Mouse (Mus musculus) gonadal fat pad, adult 2 months (tissue): ENCODE results near the gene Cxcl5. TPM values are rescaled to one million over a fixed set of nuclear protein-coding genes. Genes with fewer than 3 reads are reported as not detected.
"Not testable (repeated sequence)": the region's sequence is repeated elsewhere in the genome, so short reads cannot be mapped to it uniquely, and the experiment has no call there.

Experiments
- DNase-seq: peaks from one replicate; pipeline ENCODE4 v3.0.0-alpha.2; 2012; ENCODE audit warnings: low read depth
- polyA plus RNA-seq: library from polyadenylated mRNA; depleted of rRNA; stranded (reverse); fragments of >200 nt; gene quantifications from 2 replicates; pipeline ENCODE4 v1.2.3, GENCODE M21; 2012; rRNA removed

Cxcl5 gene
- polyA plus RNA-seq, 1 experiment = 0.24 TPM

DNA sequence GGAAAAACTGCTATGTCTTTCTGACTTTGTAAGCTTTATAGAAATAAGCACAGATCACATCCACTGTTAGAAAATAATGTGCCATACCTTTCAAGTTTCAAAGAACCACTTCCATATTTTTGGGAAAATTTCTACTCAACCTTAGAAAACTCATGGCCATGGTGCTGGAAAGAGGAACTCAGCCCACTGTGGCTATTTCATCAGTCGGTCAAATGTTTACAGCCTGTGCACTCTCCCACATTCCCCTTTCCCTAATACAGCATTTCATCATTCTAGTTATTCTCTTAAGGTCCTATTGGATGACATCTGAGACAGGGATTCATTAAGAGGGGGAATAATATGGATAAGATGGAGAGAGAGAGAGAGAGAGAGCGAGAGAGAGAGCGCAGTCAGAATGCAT lies 24.5 kb downstream of the Cxcl5 start:
- DNase-seq = no peak

DNA sequence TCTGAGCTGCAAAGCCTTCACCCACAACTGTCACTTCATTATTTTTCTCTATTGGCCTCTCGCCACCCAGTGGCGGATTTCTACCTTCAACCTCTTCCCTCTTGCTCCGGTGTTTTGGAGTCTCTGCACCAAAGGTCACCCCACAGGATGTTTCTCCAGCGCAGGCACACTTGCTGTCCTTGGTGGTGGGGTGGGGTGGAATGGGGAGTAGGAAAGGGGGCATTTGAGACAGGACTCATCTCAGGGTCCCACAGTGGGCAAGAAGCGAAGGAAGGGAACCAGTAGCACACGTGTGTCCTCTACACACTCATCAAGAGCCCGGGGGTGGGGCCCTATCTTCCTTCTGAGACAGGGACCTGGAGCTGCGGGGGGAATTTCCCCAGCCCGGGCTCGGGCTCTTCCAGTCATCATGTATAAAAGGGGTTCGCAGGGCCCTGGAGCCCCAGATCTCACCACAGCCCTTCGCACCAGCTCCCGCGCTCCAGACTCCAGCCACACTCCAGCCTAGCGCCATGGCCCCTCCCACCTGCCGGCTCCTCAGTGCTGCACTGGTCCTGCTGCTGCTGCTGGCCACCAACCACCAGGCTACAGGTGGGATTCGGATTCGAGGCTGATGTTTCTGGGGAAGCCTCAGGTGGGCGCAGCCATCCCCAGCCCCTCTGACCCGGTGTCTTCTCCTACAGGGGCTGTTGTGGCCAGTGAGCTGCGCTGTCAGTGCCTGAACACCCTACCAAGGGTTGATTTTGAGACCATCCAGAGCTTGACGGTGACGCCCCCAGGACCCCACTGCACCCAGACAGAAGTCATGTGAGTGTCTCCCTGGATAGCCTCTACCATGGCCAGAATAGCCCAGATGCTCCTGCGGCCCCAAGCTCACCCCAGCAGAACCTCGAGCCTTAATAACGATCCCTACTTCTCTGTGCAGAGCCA lies 26.8 kb downstream of the Cxcl5 start, which contains the start of gene Cxcl3:
Gene Cxcl3 (plus strand): TSS at position 445 of the 930 bp plus-strand sequence.
- DNase-seq = no peak

DNA sequence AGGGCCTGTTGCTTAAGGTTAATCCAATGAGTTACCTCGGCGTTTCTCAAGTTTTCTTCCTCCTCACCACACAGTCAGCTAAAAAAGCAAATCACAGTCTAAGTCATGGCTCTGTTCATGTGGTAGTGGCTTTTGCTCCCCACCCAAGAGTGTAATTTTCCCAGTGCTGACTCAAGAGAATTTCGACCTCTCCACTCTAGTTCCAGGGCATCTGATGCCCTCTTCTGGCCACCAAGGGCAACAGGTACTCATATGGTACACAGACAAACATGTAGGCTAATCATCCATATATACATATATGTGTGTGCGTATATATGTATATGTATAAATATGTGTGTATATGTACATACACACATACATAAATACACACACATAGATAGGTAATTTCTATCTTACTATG lies 29.0 kb downstream of the Cxcl5 start:
- no peak for DNase-seq

DNA sequence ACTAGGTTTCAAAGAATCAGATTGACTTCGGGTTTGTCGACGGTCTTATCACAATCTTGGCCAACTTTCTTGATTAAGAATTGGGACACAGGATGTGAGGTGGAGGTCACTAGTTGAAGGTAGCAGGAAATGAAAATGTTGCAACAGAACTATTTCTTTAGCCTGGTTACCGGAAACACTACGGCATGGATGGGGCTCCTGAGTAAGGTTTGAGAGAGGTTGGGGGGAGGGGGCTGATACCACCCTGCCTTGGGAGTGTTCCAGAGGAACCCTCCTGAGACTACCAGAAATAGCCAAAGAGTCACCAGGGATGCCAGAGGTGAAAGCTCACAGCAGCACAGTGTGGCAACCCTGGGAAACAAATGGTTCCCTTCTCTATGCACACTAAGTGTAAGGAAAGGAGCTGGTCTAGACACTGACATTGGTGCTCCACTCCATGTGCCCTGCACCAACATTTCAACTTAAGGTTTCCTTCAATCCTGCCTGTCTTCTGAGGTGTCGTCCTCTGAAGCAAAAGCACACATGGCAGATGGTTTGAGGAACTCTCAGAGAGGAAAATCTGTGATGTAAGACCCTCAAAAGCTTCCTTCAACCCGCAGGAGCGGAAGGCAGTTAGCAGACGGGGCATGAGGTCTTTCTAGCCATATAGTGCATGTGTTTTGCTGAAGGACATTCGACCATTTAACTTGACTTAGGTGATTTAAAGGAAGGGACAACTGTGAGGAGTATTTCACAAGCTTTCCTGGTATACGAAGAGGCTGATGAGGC lies 30.3 kb downstream of the Cxcl5 start:
- DNase-seq = no peak

DNA sequence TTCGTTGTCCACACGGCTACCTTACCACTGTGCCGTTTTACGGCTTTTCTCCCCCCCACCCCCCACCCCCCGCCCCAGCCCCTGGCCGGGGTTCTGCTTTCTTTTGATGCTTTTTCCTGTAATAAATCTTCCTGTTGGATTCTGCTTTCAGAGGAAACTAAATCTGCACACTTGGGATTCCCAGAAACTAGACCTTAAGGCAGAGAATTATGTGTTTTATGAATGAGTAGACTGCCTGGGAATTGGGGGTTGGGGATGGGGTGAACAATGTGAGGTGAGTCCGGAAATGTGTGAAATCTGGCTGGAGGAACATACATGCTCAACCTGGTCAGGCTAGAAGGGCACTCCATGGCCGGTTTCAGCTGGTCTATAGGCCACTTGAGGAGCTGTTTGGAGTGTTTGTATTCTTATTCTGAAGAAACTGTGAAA lies 30.9 kb downstream of the Cxcl5 start:
- DNase-seq = no peak

DNA sequence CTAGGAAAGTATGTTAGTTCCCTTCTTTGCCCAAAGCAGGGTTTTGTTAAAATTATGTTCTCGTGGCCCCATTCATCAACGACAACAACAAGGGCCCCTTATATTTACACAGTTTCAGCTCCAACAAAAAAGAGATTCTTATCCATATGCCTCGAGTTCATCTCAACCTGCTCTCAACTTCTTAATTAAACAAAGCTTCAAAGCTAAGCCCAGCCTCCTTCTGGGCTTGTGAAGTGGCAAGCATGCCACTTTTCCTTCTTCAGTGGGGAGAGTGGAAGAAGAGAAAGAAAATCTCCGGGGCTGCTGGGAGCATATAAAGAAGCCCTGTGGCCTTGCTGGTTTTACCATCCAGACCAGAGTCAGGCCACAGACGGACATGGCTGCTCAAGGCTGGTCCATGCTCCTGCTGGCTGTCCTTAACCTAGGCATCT lies 35.0 kb downstream of the Cxcl5 start, which contains the start of gene Cxcl15:
Gene Cxcl15 (plus strand): TSS at position 340 of the 431 bp plus-strand sequence.
- DNase-seq = no peak

DNA sequence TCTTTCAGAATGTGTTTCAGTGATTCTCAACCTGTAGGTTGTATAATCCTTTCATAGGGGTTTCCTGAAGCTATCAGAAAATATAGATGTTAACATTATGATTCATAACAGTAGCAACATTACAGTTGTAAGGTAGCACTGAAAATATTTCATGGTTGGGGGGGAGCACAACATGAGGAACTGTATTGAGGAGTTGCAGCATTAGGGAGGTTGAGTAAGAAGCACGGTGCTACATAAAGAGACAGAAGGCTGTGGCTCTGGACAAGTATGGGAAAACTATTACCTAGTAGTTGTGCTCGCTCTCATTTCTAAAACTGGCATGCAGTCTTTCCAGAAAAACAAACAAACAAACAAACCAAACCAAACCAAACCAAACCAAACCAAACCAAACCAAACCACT lies 36.2 kb downstream of the Cxcl5 start:
- DNase-seq = not testable (repeated sequence)

DNA sequence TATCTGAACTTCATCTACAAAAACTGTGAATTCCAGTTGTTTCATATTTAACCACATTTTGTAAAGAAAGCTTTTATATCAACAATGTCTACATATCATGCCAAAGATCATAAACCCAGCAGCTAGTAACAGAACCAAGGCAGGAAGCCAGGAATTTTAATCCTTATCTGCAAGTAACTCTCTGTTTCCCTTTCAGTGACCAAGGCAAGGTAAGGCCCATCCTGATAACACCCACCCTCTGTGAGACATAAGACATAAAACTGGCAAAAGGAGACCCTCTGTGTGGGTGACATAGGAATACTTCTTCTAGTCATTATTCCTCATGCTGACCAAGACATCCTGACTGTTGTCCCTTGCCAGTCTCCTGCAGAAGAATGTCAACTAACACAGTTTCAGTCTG lies 45.4 kb downstream of the Cxcl5 start:
- DNase-seq = no peak

DNA sequence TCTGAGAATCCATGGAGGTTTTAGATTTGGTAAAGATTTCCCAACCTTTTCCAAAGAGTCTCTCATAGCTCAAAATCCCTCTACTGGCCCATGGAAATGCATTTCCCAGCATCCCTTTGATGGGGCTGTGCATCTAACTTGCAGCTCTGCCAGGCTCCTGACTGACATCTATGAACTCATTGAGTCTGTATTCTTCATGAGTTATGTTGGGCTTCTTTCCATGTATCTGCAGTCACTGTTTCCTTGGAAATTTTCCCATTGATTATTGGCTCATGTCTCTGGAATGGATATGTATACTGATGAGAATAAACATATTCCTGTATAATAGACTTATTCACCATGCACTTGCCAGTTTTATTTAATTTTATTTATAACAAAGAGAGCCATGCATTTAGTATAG lies 46.9 kb downstream of the Cxcl5 start:
- no peak for DNase-seq

DNA sequence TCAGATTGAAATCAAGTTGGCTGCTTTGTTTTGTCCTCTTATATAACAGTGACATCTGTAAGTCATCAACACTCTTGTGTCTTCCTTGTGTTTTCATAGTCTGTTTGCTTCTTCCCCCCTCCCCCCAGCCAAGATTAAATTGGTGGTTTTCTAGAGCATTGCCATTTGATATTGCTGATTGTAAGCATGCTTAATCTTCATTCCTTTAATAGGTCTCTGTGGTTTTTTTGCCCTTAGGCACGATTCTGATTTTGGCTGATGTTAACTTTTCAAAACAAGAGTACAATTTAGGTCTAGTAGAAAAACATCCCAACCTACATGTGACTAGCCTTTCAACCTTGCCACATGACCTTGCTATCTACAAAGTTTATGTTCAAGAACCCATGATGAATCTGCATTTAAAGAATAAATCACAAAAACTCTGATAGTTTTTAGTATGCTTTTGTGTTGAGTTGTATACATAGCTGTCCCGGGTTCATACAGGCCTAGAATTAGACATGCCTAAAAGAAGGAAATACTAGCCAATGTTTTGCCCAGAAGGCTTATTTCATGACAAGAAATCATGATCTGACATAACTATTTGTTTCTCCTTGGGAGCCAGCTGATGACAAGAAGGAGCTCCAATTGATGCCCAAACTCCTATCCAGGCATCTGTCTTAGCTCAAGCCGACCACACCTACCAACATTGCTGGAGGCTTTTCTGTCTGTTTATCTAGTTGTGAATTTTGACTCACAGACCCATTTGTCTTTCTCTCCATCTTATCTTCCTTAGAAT lies 48.2 kb downstream of the Cxcl5 start:
- no peak for DNase-seq

Other genes starting within 250 kb of the Cxcl5 start
- 0.09 and 0.20 TPM in 2 replicates for gene Afm, start 240.4 kb upstream of the Cxcl5 start, polyA plus RNA-seq
- 0.14 TPM in 2 replicates for gene 5830473C10Rik, start 198.3 kb upstream of the Cxcl5 start, polyA plus RNA-seq
- 1.5 and 1.7 TPM in 2 replicates for gene Rassf6, start 118.7 kb upstream of the Cxcl5 start, polyA plus RNA-seq
- gene Ppbp, start 9.2 kb downstream of the Cxcl5 start, polyA plus RNA-seq = 1.0 and 1.9 TPM in 2 replicates
- 65.0 and 73.0 TPM in 2 replicates for gene Pf4, start 13.1 kb downstream of the Cxcl5 start, polyA plus RNA-seq
- gene Cxcl3, start 26.7 kb downstream of the Cxcl5 start, polyA plus RNA-seq = 0.50 TPM in 1 of 2 replicates, not detected in the other
- 0.06 TPM in 1 of 2 replicates, not detected in the other for gene Cxcl15, start 35.2 kb downstream of the Cxcl5 start, polyA plus RNA-seq
- 0.69 and 5.4 TPM in 2 replicates for gene Cxcl1, start 131.9 kb downstream of the Cxcl5 start, polyA plus RNA-seq
- 1.4 TPM in 1 of 2 replicates, not detected in the other for gene Cxcl2, start 144.5 kb downstream of the Cxcl5 start, polyA plus RNA-seq
- 61.1 and 74.6 TPM in 2 replicates for gene Mthfd2l, start 171.8 kb downstream of the Cxcl5 start, polyA plus RNA-seq